Mouse (Mus musculus) CD4-positive, CD25-positive, alpha-beta regulatory T cell, adult 2 months (primary cell): ENCODE measurements at regions not wholly inside any gene's neighbourhood (a gene's known extent, or its start where the extent isn't known, plus 50 kb on each side); places are given as distances from the start of the nearest gene placed in this dataset.
"Not testable (repeated sequence)": the region's sequence is repeated elsewhere in the genome, so short reads cannot be mapped to it uniquely, and the experiment has no call there.

Experiments used
- DNase-seq: peaks from one replicate; pipeline ENCODE4 v3.0.0-alpha.2; 2012; ENCODE audit warnings: low read depth, low spot score

DNA sequence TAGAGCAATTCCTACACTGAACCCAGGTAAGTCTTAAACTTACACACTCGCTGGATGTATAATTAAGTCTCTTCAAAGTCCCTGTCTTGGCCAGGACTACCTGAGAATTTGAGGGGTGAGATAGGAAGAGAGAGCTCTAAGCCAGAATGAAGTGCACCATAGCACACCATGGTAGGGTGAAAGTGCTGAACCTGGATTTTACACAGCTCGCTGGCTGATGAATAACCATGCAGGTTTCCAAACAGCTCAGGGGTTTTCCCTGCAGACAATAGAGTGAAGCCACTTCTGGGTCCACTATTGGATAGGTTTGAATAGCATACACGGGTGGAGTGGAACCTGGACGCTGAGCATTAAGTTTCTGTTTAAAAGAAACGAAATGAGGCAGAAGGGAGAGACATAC is 180.7 kb upstream of the Plxna2 start:
- no peak for DNase-seq

GRCm38 (mm10) chr1:194435060-194435459 is 183.0 kb upstream of the Plxna2 start:
- no peak for DNase-seq

DNA sequence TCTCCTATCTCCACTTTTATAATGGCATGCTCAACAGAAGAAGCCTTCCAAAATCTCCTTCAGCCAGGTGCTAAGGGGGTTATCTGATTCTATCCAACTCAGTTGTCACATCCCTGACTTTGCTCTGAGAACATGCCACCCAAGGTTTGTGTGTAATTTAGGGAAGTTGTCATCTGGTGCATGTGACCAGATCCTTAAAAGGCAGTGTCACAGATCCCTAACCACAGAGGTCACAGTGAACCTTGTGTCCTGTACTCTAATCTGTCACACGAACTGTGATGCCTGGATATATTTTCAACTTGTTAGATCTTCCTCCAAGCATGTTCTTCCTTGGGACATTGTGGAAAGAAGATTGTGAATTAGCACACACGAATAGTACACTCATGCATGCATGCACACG is 189.4 kb upstream of the Plxna2 start:
- DNase-seq: no peak

GRCm38 (mm10) chr1:194426293-194426692 is 191.7 kb upstream of the Plxna2 start:
- DNase-seq: no peak

DNA sequence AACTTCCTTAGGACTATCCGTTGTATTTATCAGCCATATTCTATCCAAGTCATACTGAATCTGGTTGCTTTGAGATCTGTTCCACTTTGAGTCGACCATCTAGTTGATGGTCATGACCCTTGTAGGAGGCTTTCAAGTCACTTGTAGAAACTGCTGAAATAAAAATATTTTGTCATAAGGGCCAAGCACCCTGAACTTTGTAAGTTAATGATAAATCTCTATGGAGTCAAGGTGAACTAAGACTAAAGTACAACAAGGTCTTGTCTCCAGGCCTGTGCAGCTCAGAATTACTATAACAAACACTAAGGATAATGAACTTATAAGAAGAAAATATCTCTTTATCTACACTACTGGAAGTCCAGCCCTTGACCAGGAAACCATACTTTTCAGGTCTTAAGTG is 193.8 kb upstream of the Plxna2 start:
- DNase-seq: no peak

DNA sequence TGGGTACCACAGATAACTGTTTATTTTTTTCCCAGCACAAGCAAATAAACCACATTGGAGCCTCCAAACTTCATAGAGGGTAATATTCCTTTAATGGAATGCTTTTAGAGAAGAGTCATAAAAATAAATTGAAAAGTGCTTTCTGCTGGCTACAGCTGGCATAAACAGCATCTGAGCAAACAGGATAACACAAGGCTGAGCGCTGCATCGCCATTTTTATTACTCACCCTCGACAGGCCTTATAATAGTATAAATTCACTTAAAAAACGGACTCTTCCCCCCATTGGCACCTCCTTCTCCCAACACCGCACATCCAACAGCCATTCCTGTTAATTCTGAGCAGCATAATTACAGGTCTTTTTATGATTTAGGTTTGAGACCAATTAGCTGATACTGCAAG is 205.8 kb upstream of the Plxna2 start:
- DNase-seq: no peak

- DNase-seq: no peak
Measured at GRCm38 (mm10) chr1:194411788-194412187, 206.2 kb upstream of the Plxna2 start.

DNA sequence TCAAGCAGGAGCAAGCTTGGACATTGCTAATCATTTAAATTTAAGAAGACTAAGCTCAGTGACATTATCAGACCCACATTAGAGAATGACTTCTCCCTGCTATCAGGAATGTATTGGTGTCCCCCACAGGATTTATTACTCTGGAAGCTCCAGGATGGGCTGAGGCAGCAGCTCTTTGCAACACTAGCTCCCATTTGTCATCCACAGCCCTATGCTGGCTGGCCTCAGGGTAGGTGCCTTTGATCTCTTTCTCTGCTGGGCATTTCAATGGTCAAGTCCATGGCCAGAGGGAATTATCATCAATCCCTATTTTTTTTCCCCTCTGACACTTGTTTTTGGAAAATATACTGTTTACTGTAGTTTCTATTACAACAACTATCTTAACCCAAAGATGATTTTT is 218.7 kb upstream of the Plxna2 start:
- DNase-seq: no peak

DNA sequence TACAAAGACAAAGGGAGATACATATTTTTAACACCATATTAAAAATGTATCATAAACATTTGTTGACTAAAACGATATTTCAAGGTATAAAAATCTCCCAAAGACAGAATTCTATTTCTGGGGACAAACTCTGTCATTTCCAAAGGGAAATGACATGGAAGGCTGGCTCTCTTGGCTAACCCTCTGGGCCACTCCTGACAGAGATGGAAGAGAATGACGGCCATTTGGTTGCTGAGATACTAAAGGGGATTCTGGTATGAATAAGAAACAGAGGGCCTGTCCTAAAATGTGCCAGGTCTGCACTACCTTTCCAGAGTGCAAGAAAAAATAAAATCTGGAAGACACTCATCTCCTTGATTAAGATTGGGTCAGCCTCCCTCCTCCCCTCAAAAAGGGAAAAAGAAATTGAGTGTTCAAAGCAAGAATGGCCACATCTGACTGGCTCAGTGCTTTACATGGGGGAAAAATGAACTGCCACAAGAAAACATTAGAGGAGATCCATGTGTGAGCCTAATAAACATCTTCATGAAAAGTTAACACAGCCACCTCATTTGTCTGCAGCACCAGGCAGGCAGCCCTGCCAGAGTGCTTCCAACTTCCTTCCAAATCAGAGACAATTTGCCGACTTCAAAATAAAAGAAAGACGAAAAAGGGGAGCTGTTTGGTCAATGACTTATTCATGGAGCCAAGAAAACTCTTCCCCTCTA is 221.1 kb upstream of the Plxna2 start:
- no peak for DNase-seq

GRCm38 (mm10) chr1:194393720-194394119 is 224.3 kb upstream of the Plxna2 start:
- DNase-seq: no peak

DNA sequence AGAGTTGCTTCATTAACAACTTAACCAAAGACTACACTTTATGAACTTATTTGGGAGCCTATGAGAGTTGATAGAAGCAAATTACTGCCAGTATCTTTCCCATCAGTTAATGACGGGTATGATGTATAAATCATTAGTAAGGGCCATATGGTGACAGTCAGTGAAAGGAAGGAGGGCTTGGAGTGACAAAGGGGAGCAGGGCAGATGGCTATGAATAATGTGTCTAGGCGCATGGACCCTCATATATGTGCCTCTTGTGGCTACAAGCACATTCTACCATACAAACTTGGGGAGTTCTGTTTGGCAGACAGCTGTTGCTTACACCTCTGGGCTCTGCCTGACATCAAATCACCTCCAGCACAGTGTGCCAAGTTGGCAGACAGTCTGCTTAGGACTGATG is 227.8 kb upstream of the Plxna2 start:
- no peak for DNase-seq

GRCm38 (mm10) chr1:194378135-194378534 is 239.9 kb upstream of the Plxna2 start:
- no peak for DNase-seq

DNA sequence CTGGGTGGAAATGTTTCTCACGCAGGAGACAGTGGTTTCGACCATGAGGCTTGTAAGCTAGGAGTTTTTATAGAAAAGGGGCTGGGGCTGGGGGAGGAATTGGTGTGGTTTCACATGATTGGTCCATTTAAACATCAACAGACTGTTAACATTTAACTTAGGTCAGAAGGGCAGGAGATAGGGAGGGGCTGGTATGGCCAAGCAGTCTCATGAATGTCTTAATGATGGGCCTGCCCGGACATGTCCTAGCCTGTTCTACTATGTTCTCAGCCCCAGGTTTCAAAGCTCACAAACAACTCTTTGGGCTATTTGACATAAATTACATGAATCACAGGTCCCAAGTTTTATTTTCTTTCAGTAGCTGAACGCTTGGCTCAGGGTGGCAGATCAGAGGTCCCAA is 244.5 kb upstream of the Plxna2 start:
- not testable (repeated sequence) for DNase-seq

DNA sequence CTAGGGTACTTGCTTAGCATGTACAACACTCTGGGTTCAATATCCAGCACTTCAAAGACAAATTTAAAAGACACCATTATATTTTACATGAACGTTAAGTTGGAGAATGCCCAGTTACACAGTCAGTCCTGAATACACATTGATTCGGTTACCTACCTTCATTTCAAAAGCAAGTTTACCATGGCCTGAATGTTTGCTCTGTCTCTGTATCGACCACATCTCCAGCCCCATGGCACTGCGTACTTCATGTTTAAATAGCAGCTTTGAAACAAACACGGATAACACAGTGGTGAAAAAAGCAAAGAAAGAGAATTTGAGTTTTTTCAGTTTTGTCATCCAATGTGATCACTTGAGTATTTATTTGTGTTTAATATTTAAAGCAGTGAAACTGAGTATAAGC is 254.1 kb upstream of the Plxna2 start:
- DNase-seq: no peak

GRCm38 (mm10) chr1:194363129-194363768 is 254.8 kb upstream of the Plxna2 start:
- no peak for DNase-seq

DNA sequence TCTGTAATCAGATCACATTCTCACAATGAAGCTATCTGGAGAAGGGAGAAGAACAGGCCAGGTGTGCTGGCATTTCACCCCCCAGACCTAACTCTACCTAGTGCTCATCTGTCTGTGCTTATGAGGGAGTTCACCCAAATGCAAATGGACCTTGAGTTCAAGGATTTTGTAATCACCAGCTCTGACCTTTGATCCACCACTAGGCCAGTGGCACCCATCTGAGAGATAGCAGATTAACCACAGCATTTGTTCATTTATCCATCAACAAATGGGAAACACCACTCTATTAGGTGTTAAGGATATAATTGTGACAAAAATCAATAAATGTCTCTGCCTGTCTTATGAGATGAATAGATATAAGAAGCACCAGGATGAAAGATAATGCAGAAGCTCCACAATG is 255.7 kb upstream of the Plxna2 start:
- DNase-seq: no peak

- no peak for DNase-seq
Measured at GRCm38 (mm10) chr1:194361316-194361715, 256.7 kb upstream of the Plxna2 start.

DNA sequence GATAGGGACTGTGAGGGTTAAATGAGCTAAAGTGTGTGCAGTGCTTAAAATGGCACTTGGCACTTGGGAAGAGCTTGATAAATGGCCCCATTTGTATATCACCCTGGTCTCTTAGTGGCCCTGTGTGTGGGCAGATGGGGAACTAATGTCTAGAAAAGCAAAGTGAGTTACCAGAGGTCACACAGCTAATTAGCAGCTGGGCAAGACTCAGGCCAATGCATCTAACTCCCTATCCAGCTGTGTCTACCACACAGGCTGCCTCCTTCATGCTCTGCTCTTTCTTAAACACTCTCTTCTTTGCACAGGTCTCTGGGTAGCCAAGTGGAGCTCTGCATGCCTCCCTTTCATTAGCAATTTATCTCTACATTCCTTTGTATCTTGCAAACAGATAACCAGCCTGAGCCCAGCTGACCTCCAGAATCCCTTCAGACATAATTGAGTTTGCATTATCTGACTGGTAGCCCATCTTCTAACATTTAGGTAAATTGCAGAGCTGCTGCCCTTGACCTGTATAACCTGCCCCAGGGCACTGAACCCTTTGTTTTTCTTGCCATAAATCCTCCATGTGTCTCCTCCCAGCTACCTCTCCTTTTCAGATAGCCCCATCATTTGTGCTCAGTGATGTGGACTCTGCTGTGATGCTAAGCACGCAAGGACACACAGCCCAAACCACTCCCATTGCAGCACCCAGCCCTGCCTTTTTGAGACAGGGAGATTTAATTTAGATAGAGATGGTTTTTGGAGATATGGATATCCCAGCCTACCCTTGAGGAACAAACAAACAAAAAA is 263.5 kb upstream of the Plxna2 start:
- DNase-seq: no peak

- DNase-seq: no peak
Measured at GRCm38 (mm10) chr1:194345304-194346033, 272.5 kb upstream of the Plxna2 start.

GRCm38 (mm10) chr1:194342568-194342967 is 275.4 kb upstream of the Plxna2 start:
- DNase-seq: no peak

DNA sequence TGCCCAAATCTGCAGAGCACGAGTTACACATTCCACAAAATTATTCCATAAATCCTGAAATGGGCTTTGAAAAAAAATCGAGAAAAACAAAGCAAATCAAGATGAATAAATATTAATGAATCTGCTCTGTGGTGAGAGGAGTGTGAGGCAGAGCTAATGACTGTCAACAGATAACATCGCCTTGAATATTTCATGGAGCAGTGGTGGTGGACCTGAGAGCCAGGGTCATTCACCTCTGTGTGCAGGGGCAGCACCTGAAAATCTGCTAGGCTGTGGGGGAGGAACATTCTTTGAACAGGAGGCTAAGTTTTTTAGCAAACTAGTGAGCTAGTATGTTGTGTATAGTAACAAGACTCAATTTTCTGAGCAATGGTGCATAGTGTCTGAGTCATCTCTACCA is 276.3 kb upstream of the Plxna2 start:
- DNase-seq: no peak
